Mouse (Mus musculus) stomach, postnatal 0 days (tissue): ENCODE data around the gene Hook2.

Source experiments
- CTCF ChIP-seq: IDR thresholded peaks from 2 replicates; pipeline ENCODE4 v1.5.1; 2016; ENCODE audit warnings: antibody characterized with exemption, low read depth, mild to moderate bottlenecking, moderate library complexity
- EP300 ChIP-seq: optimal IDR thresholded peaks from 2 replicates; pipeline ENCODE3; 2016; ENCODE audit warnings: antibody characterized with exemption

DNA sequence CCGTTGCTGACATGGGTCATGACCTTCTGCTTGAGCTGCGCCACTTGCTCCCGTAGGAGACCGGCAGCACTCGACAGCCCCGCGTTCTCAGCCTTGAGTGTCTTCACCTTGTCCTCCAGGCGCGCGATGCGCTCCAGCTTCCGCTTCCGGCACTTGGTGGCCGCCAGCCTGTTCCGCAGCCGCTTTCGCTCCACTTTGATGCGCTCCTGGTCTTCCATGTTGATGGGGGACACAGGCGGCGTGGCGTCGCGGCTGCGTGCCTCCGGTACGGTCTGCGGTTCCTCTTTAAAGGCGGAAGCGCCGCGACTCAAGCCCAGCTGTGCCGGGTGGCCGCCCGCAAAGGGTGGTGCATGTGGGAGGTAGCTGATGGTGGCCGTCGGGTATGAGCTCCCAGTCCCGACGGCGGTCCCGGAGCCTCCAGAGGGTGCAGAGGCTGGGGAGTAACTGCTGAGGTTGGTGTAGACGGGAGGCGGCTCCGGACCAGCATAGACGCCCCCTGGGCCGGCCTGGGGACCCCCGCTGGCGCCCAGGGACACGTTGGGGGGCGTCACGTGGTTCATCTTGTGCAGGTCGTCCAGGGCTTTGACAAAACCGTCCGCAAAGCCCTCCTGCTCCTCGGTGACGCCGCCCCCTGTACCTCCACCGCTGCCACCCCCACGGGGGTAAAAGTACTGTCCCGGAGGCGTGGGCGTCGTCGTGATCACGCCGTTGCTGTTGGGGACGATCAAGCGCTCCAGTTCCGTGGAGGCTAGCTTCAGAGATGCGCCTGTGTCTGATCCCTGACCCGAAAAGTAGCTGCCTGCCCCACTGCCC is 12.8 kb upstream of the Hook2 start:
- TF ChIP-seq CTCF (no peak), EP300 (no peak)
